Mouse (Mus musculus): ENCODE measurements around the gene Gm45021. TPM values are rescaled to one million over a fixed set of nuclear protein-coding genes. Genes with fewer than 3 reads are reported as not detected.

The Gm45021 gene
- polyA plus RNA-seq, 1 experiment: not detected

GRCm38 (mm10) chr6:48569065-48569807 lies 20.2 kb upstream of the Gm45021 start:
- no peak for TF ChIP-seq CTCF (IDR thresholded peaks at IDR 0.05; ENCODE audit: control insufficient read depth, insufficient read depth, insufficient read length)
- no peak for TF ChIP-seq MAX (IDR thresholded peaks at IDR 0.05)
- no peak for TF ChIP-seq USF1 (IDR thresholded peaks at IDR 0.05; ENCODE audit: low read depth)
- TF ChIP-seq CEBPB (IDR thresholded peaks at IDR 0.05; ENCODE audit: low read depth): no peak
- H3K36me3 ChIP-seq (ENCODE audit: control insufficient read depth, insufficient read depth): no peaks in the 10 kb centered on the region

GRCm38 (mm10) chr6:48572014-48572413 lies 17.4 kb upstream of the Gm45021 start:
- no peaks in the 10 kb centered on the region for H3K79me3 ChIP-seq (ENCODE audit: low read depth)
- no peaks in the 10 kb centered on the region for H3K36me3 ChIP-seq (ENCODE audit: control insufficient read depth, insufficient read depth)
- no peak for TF ChIP-seq MAX (IDR thresholded peaks at IDR 0.05)
- TF ChIP-seq MYOG (IDR thresholded peaks at IDR 0.05; ENCODE audit: control insufficient read depth, extremely low read depth, insufficient read length): no peak
- TF ChIP-seq MYOD1 (IDR thresholded peaks at IDR 0.05; ENCODE audit: control insufficient read depth, insufficient read length, low read depth): no peak
- TF ChIP-seq CEBPB (IDR thresholded peaks at IDR 0.05; ENCODE audit: low read depth): no peak
- TF ChIP-seq CTCF (IDR thresholded peaks at IDR 0.05; ENCODE audit: control insufficient read depth, insufficient read depth, insufficient read length): no peak
- H3K79me2 ChIP-seq (ENCODE audit: control insufficient read depth, insufficient read depth): no peaks in the 10 kb centered on the region
- peaks cover 3% of the 10 kb centered on the region for H3K27me3 ChIP-seq (ENCODE audit: control insufficient read depth, insufficient read depth, insufficient read length)
- no peak overlapping the region for H3ac ChIP-seq (ENCODE audit: control insufficient read depth, insufficient read length, low read depth)
- no peak overlapping the region for H3K4me3 ChIP-seq (ENCODE audit: insufficient read depth, poor library complexity, severe bottlenecking)

More at GRCm38 (mm10) chr6:48569065-48569807, 20.2 kb upstream of the Gm45021 start:
- Histone ChIP-seq H3K27me3 (ENCODE audit: control insufficient read depth, insufficient read depth, insufficient read length) (peaks cover 3% of the 10 kb centered on the region), H3K79me3 (ENCODE audit: low read depth) (no peaks in the 10 kb centered on the region), H3ac (ENCODE audit: control insufficient read depth, insufficient read length, low read depth) (no peak overlapping the region), H3K79me2 (ENCODE audit: control insufficient read depth, insufficient read depth) (no peaks in the 10 kb centered on the region), H3K4me3 (ENCODE audit: insufficient read depth, poor library complexity, severe bottlenecking) (no peak overlapping the region)

GRCm38 (mm10) chr6:48572572-48573061 lies 16.8 kb upstream of the Gm45021 start, which contains the start of gene Rarres2:
TSS of gene Rarres2 (minus strand) at chr6:48572789.
- H3K4me3 ChIP-seq (ENCODE audit: insufficient read depth, poor library complexity, severe bottlenecking): no peak within 1 kb of the TSS
- H3K36me3 ChIP-seq (ENCODE audit: control insufficient read depth, insufficient read depth): no peaks in the 10 kb centered on the region
- no peaks in the 10 kb centered on the region for H3K79me2 ChIP-seq (ENCODE audit: control insufficient read depth, insufficient read depth)
- TF ChIP-seq CEBPB (IDR thresholded peaks at IDR 0.05; ENCODE audit: low read depth) (no peak), CTCF (IDR thresholded peaks at IDR 0.05; ENCODE audit: control insufficient read depth, insufficient read depth, insufficient read length) (no peak), FOSL1 (IDR thresholded peaks at IDR 0.05; ENCODE audit: insufficient read depth, low read length, poor library complexity, severe bottlenecking) (no peak), MYOG (IDR thresholded peaks at IDR 0.05; ENCODE audit: control insufficient read depth, extremely low read depth, insufficient read length) (no peak), MYOD1 (IDR thresholded peaks at IDR 0.05; ENCODE audit: control insufficient read depth, insufficient read length, low read depth) (no peak), USF1 (IDR thresholded peaks at IDR 0.05; ENCODE audit: low read depth) (no peak), MAX (IDR thresholded peaks at IDR 0.05) (no peak)
- peaks cover 3% of the 10 kb centered on the region for H3K27me3 ChIP-seq (ENCODE audit: control insufficient read depth, insufficient read depth, insufficient read length)
- no peak within 1 kb of the TSS for H3ac ChIP-seq (ENCODE audit: control insufficient read depth, insufficient read length, low read depth)
- no peaks in the 10 kb centered on the region for H3K79me3 ChIP-seq (ENCODE audit: low read depth)

GRCm38 (mm10) chr6:48573280-48573679 lies 16.1 kb upstream of the Gm45021 start:
- TF ChIP-seq USF1 (IDR thresholded peaks at IDR 0.05; ENCODE audit: low read depth) (no peak), CEBPB (IDR thresholded peaks at IDR 0.05; ENCODE audit: low read depth) (no peak), MYOD1 (IDR thresholded peaks at IDR 0.05; ENCODE audit: control insufficient read depth, insufficient read length, low read depth) (no peak), MAX (IDR thresholded peaks at IDR 0.05) (no peak), CTCF (IDR thresholded peaks at IDR 0.05; ENCODE audit: control insufficient read depth, insufficient read depth, insufficient read length) (no peak), MYOG (IDR thresholded peaks at IDR 0.05; ENCODE audit: control insufficient read depth, extremely low read depth, insufficient read length) (no peak), FOSL1 (IDR thresholded peaks at IDR 0.05; ENCODE audit: insufficient read depth, low read length, poor library complexity, severe bottlenecking) (no peak)
- no peaks in the 10 kb centered on the region for H3K79me3 ChIP-seq (ENCODE audit: low read depth)
- no peak overlapping the region for H3ac ChIP-seq (ENCODE audit: control insufficient read depth, insufficient read length, low read depth)
- no peaks in the 10 kb centered on the region for H3K36me3 ChIP-seq (ENCODE audit: control insufficient read depth, insufficient read depth)
- no peaks in the 10 kb centered on the region for H3K79me2 ChIP-seq (ENCODE audit: control insufficient read depth, insufficient read depth)
- no peak overlapping the region for H3K4me3 ChIP-seq (ENCODE audit: insufficient read depth, poor library complexity, severe bottlenecking)
- H3K27me3 ChIP-seq (ENCODE audit: control insufficient read depth, insufficient read depth, insufficient read length): peaks cover 3% of the 10 kb centered on the region

GRCm38 (mm10) chr6:48573981-48574380 lies 15.4 kb upstream of the Gm45021 start:
- H3ac ChIP-seq (ENCODE audit: control insufficient read depth, insufficient read length, low read depth): no peak overlapping the region
- no peaks in the 10 kb centered on the region for H3K79me2 ChIP-seq (ENCODE audit: control insufficient read depth, insufficient read depth)
- no peaks in the 10 kb centered on the region for H3K79me3 ChIP-seq (ENCODE audit: low read depth)
- no peak for TF ChIP-seq USF1 (IDR thresholded peaks at IDR 0.05; ENCODE audit: low read depth)
- no peak for TF ChIP-seq MYOD1 (IDR thresholded peaks at IDR 0.05; ENCODE audit: control insufficient read depth, insufficient read length, low read depth)
- no peak for TF ChIP-seq MYOG (IDR thresholded peaks at IDR 0.05; ENCODE audit: control insufficient read depth, extremely low read depth, insufficient read length)
- no peak for TF ChIP-seq CEBPB (IDR thresholded peaks at IDR 0.05; ENCODE audit: low read depth)
- H3K27me3 ChIP-seq (ENCODE audit: control insufficient read depth, insufficient read depth, insufficient read length): peaks cover 3% of the 10 kb centered on the region
- H3K4me3 ChIP-seq (ENCODE audit: insufficient read depth, poor library complexity, severe bottlenecking): no peak overlapping the region
- no peaks in the 10 kb centered on the region for H3K36me3 ChIP-seq (ENCODE audit: control insufficient read depth, insufficient read depth)

- Histone ChIP-seq H3K36me3 (ENCODE audit: control insufficient read depth, insufficient read depth) (no peaks in the 10 kb centered on the region), H3K79me2 (ENCODE audit: control insufficient read depth, insufficient read depth) (no peaks in the 10 kb centered on the region), H3K79me3 (ENCODE audit: low read depth) (no peaks in the 10 kb centered on the region), H3K4me3 (ENCODE audit: insufficient read depth, poor library complexity, severe bottlenecking) (no peak overlapping the region), H3ac (ENCODE audit: control insufficient read depth, insufficient read length, low read depth) (no peak overlapping the region), H3K27me3 (ENCODE audit: control insufficient read depth, insufficient read depth, insufficient read length) (no peaks in the 10 kb centered on the region)
- TF ChIP-seq MYOD1 (IDR thresholded peaks at IDR 0.05; ENCODE audit: control insufficient read depth, insufficient read length, low read depth) (no peak), CEBPB (IDR thresholded peaks at IDR 0.05; ENCODE audit: low read depth) (no peak), MYOG (IDR thresholded peaks at IDR 0.05; ENCODE audit: control insufficient read depth, extremely low read depth, insufficient read length) (no peak), FOSL1 (IDR thresholded peaks at IDR 0.05; ENCODE audit: insufficient read depth, low read length, poor library complexity, severe bottlenecking) (no peak), CTCF (IDR thresholded peaks at IDR 0.05; ENCODE audit: control insufficient read depth, insufficient read depth, insufficient read length) (no peak), USF1 (IDR thresholded peaks at IDR 0.05; ENCODE audit: low read depth) (no peak), MAX (IDR thresholded peaks at IDR 0.05) (no peak)
These were observed 10.7 kb upstream of the Gm45021 start for GRCm38 (mm10) chr6:48578736-48579135.

Data from C2C12 (cell line).